Mouse (Mus musculus) subcutaneous adipose tissue, adult 2 months (tissue): ENCODE measurements around the gene Olfr1058. TPM values are rescaled to one million over a fixed set of nuclear protein-coding genes. Genes with fewer than 3 reads are reported as not detected.

Experiments used
- polyA plus RNA-seq: library from polyadenylated mRNA; depleted of rRNA; stranded (reverse); fragments of >200 nt; gene quantifications from 2 replicates; pipeline ENCODE4 v1.2.3, GENCODE M21; 2012; ENCODE audit warnings: low replicate concordance; rRNA removed

Gene Olfr1058
- polyA plus RNA-seq: not detected in 2 replicates

DNA sequence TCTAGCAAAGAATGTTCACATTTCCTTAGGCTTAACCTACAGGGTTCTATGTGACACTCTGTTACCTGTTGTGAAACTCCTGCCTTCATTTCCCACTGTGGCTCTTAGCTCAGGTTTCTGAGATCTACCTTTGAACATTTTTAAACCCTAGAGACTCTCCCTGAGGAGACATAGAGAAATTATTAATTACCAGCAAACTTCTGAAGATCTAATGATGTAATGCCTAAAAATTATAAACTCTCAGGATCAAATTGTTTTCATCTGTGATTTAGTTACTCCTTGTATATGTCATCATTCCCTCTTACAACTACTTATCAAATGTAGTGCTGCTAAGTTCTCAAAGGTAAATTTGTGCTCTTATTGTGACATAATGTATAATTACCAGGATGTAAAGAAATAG is at the start of gene Olfr1058:
Gene Olfr1058 (minus strand): TSS at position 101 of the 400 bp plus-strand sequence.

DNA sequence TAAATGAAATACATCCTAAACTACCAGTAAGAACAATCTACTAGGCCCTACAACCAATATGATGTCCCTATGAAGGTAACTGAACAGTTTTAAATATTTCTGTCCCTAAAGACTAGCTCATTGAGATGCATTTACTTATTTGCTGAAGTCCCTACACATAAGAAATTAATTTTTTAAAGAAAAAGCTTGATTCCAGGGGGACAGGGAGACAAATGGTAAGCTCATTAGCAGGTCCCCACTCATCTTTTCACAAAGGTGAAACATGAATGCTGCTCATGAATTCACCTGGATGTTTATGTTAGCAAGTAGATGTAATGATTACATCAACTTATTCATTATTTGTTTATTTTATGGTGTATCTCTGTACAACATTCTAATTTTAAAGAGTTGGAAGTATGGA is 38.3 kb upstream of the Olfr1058 start, which contains the start of gene Olfr1062:
Gene Olfr1062 (minus strand): TSS at position 101 of the 400 bp plus-strand sequence.

DNA sequence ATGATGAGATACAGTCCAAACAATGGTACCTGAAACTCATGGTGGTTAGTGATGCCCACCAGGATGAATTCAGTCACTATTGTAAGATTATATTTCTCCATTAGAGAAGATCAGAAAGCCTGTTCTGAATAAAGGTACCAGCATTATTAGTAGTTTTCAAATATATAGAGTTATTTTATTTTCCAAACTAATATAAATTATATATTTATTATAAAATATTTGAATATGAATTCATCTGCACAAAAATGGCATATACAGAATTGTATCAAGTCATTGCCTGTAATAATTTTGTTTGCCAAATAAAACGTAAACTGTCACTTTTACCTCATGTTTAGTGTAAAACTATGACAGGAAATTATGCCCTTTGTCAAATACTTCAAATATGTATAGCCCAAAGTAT is 25.6 kb upstream of the Olfr1058 start, which contains the start of gene Olfr1061:
Gene Olfr1061 (minus strand): TSS at position 101 of the 400 bp plus-strand sequence.

DNA sequence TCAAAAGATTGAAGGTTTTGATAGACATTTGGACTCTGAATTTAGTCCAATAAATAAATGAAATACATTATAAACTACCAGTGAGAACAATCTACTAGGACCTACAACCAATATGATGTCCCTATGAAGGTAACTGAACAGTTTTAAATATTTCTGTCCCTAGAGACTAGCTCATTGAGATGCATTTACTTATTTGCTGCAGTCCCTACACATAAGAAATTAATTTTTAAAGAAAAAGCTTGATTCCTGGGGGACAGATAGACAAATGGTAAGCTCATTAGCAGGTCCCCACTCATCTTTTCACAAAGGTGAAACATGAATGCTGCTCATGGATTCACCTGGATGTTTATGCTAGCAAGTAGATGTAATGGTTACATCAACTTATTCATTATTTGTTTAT is 10.1 kb downstream of the Olfr1058 start, which contains the start of gene Olfr1057:
Gene Olfr1057 (minus strand): TSS at position 101 of the 400 bp plus-strand sequence.

DNA sequence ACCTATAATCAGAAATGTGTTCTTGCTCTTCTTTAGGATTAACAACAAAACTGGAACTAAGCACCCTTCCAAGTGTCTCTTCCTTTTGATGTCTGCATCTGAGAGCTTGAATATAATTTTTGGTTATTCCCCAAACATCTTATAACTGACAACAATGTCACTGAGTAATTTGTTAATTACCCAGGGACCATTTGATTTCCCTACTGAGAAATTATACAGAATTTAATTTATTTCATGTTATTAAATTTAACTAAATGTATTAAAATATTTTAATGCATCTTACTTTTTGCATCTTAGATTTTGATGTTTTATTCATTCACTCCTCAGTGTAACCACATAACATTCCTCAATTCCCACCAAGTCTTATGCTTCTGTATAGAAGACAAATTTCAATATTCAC is 26.0 kb downstream of the Olfr1058 start, which contains the start of gene Olfr1056:
Gene Olfr1056 (minus strand): TSS at position 101 of the 400 bp plus-strand sequence.

DNA sequence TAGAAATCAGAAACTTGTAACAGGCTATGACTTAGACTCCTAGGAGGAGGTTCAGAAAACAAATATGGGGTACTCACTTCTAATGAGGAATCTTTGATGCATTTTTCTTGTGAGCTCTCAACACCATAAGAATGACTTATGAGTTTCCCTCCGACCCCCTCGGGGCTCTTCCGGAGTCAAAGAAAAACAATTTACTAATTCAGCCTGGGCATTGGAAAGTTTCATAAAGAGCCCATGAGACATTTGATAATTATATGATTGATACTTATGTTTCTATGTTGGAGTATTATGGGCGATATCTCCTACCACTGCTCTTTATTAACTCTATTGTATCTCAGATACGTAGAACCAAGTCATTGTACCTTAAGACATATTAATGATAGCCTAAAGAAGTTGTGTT is 38.2 kb downstream of the Olfr1058 start, which contains the start of gene Olfr1055:
Gene Olfr1055 (minus strand): TSS at position 101 of the 400 bp plus-strand sequence.

DNA sequence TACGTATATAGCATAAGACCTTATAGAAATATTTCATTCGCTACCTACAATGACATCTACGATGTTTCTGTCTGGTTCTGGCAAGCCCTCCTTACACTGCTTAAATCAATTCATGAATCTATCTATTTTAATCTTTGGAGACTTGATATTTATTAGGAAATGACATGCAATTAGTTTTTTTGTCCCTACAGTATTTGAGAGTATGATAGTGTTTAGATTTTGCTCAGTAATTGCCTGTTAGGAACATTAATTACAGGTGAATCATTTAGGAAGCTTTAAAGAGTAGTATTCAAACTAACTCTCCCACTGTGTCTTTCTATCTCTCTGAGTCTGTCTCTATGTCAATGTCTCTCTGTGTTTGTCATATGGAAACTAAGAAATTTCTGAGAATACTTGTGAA is 53.0 kb downstream of the Olfr1058 start, which contains the start of gene Olfr1054:
Gene Olfr1054 (minus strand): TSS at position 101 of the 400 bp plus-strand sequence.

Other genes starting within 250 kb of the Olfr1058 start
- not detected in 2 replicates for gene Olfr1040, start 241.8 kb downstream of the Olfr1058 start, polyA plus RNA-seq
- gene Olfr1042, start 226.7 kb downstream of the Olfr1058 start, polyA plus RNA-seq: not detected in 2 replicates
- not detected in 2 replicates for gene Olfr1043, start 221.0 kb downstream of the Olfr1058 start, polyA plus RNA-seq
- gene Olfr1044, start 210.7 kb downstream of the Olfr1058 start, polyA plus RNA-seq: not detected in 2 replicates
- not detected in 2 replicates for gene Olfr52, start 202.9 kb downstream of the Olfr1058 start, polyA plus RNA-seq
- gene Olfr1045, start 185.6 kb downstream of the Olfr1058 start, polyA plus RNA-seq: not detected in 2 replicates
- not detected in 2 replicates for gene Olfr1046, start 169.2 kb downstream of the Olfr1058 start, polyA plus RNA-seq
- not detected in 2 replicates for gene Olfr1047, start 157.2 kb downstream of the Olfr1058 start, polyA plus RNA-seq
- gene Olfr1048, start 148.3 kb downstream of the Olfr1058 start, polyA plus RNA-seq: not detected in 2 replicates
- not detected in 2 replicates for gene Olfr1049, start 130.2 kb downstream of the Olfr1058 start, polyA plus RNA-seq
- not detected in 2 replicates for gene Olfr1051, start 109.5 kb downstream of the Olfr1058 start, polyA plus RNA-seq
- not detected in 2 replicates for gene Olfr1052, start 96.1 kb downstream of the Olfr1058 start, polyA plus RNA-seq
- gene Olfr1053, start 73.3 kb downstream of the Olfr1058 start, polyA plus RNA-seq: not detected in 2 replicates
- not detected in 2 replicates for gene Olfr1054, start 53.1 kb downstream of the Olfr1058 start, polyA plus RNA-seq
- gene Olfr1055, start 38.3 kb downstream of the Olfr1058 start, polyA plus RNA-seq: not detected in 2 replicates
- not detected in 2 replicates for gene Olfr1056, start 26.1 kb downstream of the Olfr1058 start, polyA plus RNA-seq
- not detected in 2 replicates for gene Olfr1057, start 10.2 kb downstream of the Olfr1058 start, polyA plus RNA-seq
- gene Olfr1061, start 25.5 kb upstream of the Olfr1058 start, polyA plus RNA-seq: not detected in 2 replicates
- not detected in 2 replicates for gene Olfr1062, start 38.2 kb upstream of the Olfr1058 start, polyA plus RNA-seq
- gene Olfr1065, start 62.0 kb upstream of the Olfr1058 start, polyA plus RNA-seq: not detected in 2 replicates
- gene Olfr1066, start 67.7 kb upstream of the Olfr1058 start, polyA plus RNA-seq: not detected in 2 replicates
- not detected in 2 replicates for gene Olfr228, start 98.8 kb upstream of the Olfr1058 start, polyA plus RNA-seq
- not detected in 2 replicates for gene Olfr1076, start 119.9 kb upstream of the Olfr1058 start, polyA plus RNA-seq
- not detected in 2 replicates for gene Olfr1079, start 153.9 kb upstream of the Olfr1058 start, polyA plus RNA-seq
- not detected in 2 replicates for gene Olfr1080, start 169.7 kb upstream of the Olfr1058 start, polyA plus RNA-seq
- not detected in 2 replicates for gene Olfr1082, start 210.4 kb upstream of the Olfr1058 start, polyA plus RNA-seq